Mouse (Mus musculus): ENCODE measurements around the gene Sema3f.
A peak's percentile ranks its signal among the peaks of the same experiment; 100 is the strongest.

The Sema3f gene

DNA sequence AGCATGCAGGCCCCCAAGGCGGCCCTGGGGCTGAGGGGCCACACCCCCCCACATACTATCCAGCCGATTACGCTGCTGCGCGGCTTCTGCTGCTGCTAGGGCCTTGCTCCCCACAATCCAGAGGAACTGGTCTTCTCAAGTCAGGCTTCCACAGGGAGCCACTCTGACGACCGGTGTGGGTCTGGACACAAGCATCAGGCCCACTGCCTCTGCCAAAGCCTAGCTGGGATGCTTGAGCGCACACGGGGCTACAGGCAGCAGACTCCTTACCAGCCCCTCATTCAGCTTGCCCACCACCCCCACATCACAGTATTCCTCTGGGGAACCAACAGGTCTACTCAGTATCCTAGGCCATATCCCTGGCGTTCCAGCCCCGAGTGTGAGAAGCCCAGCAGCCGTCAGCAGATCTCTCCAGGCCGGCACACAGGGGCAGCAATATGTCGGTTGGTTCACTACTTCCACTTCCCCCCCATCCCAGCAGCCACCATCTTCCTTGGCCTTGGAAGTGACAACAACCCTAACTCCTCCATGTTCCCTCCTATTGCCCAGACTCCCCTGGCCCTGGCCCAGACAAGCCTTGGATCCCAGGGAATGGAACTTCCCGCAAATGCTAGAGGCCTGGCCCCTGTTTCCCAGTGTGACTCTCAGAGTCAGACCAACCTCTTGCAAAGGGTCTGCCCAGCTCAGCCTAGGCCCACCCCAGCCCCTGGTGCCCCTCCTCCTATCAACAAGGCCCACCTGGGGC is 76.4 kb downstream of the Sema3f start:
- peak; percentile 52 for DNase-seq (ENCODE audit: extremely low spot score)

DNA sequence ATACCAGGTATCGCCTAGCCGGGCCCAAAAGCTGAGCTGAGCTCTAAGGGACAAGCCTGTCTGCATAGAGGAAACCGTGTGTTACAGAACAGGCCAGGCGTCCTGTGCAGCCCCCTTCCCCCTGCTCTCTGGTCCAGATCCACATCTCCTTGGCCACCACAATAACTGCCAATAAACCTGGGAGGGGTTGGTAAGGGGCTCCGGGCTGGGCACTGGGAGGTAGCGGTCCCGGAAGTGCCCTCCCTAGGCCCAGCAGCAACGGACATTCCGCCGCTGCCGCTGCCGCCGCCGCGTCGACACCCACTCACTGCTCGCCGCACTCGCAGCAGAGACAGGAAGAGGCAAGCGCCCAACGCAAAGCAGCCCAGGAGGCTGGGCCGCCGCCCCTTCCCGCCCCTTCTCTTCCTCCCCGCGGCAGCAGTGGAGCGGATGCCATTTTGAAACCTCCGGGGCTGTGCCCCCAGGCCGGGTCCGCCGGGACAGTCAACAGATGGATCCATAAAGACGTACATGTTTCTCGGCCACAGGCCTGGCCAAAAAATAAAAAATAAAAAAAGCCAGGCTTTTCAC is 77.1 kb downstream of the Sema3f start:
- DNase-seq (ENCODE audit: extremely low spot score): peak; percentile 77

DNA sequence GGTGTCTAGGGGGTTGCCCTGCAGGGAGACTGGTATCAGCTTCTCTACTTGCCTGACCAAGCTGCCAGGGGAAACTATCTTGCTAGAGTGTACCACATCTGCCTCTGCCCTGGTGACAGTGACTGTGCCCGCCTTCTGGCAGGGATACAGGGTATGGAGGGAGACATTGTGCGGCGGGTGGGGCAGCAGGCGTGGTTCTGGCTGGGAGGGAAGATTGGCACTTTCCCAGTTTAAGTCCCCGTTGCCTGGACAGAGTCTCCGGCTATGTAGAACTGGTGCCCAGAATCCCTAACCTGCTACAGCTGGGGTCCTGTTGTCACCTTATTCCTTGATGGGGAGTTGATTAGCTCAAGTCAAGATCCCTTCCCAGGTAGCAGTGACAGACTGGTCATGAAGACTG is 77.8 kb downstream of the Sema3f start:
- no peak for DNase-seq (ENCODE audit: extremely low spot score)

DNA sequence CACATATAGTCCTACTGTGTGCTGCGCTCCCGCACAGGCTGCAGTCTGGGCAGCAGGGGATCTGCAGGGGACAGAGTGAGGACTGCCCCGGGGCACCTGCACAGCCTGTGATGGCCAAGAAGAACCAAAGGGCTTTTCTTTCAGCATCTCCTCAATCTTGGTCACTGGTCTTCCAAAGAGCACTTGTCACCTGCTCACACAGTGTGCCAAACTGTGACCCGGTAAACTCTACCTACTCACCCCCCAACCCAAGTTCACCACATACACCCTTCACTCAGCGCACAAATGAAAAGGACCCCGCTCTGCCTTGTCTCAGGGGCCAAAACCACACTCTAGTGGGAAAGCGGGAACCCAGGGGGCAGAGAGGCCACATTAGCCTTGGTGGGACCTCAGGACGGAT is 78.4 kb downstream of the Sema3f start:
- DNase-seq (ENCODE audit: extremely low spot score): no peak

All from embryo, embryonic 9.5 days (tissue).